In genomic region chr3:15194362-15194761, GRCm38 (mm10) we compare ENCODE assay signal across 8 mouse cellular contexts.
A peak's percentile ranks its signal among the peaks of the same experiment; 100 is the strongest.
DNase-seq lines count a peak whose midpoint lies in the region; ATAC-seq lines count a peak whose summit lies in the region.

No protein-coding gene starts in this region.

- intact Hi-C loops in left cerebral cortex, postnatal 10 days (cut with DNase I): loop anchor here (2.0 to 5.0 kb wide), 2 partner anchors 307 to 324 kb away; partner anchors contain the start of gene Car2

- H3K27me3 ChIP-seq in intestine, embryonic 15.5 days (replicated peaks): no peaks in the 10 kb centered on the region
- no peaks in the 10 kb centered on the region for H3K27me3 ChIP-seq in midbrain, embryonic 10.5 days (ENCODE audit: low read depth, poor library complexity, severe bottlenecking)

- no peaks in the 10 kb centered on the region for H3K36me3 ChIP-seq in intestine, embryonic 15.5 days
- no peaks in the 10 kb centered on the region for H3K36me3 ChIP-seq in midbrain, embryonic 10.5 days

- WGBS in intestine, embryonic 15.5 days: 5% methylated on average over 7 of the region's 7 CpGs
- WGBS in midbrain, embryonic 10.5 days: 13% methylated on average over 7 of the region's 7 CpGs

- H3K27ac ChIP-seq in intestine, embryonic 15.5 days: no peak overlapping the region
- no peak overlapping the region for H3K27ac ChIP-seq in midbrain, embryonic 10.5 days (replicated peaks)

- H3K4me2 ChIP-seq in intestine, embryonic 15.5 days (replicated peaks): no peak overlapping the region

- no peaks in the 10 kb centered on the region for H3K9me3 ChIP-seq in intestine, embryonic 15.5 days
- no peaks in the 10 kb centered on the region for H3K9me3 ChIP-seq in midbrain, embryonic 10.5 days (replicated peaks)

- peak; percentile 43 for DNase-seq in T-cell, adult 2 months (ENCODE audit: low spot score)
- peak; percentile 75 for DNase-seq in cerebellum, adult 9-10 months
- peak; percentile 24 to 68 for DNase-seq in frontal cortex, postnatal 10 days (ENCODE audit: low spot score in 2 of 2)
- DNase-seq in left cerebral cortex, postnatal 10 days (ENCODE audit: extremely low spot score in 1 of 2, low spot score in 2 of 2): peak; percentile 76 to 77
- DNase-seq in midbrain, embryonic 10.5 days (ENCODE audit: low spot score): peak; percentile 74
- DNase-seq in right cerebral cortex, postnatal 36 days (ENCODE audit: low spot score in 2 of 2): peak; percentile 61 to 68

- H3K9ac ChIP-seq in intestine, embryonic 15.5 days: no peak overlapping the region

- peak; percentile 78 for ATAC-seq in intestine, embryonic 15.5 days
- no peak for ATAC-seq in erythroid progenitor cell, adult 5-6 weeks (replicated peaks; ENCODE audit: low FRiP score, poor library complexity, severe bottlenecking)

- no peak overlapping the region for H3K4me3 ChIP-seq in intestine, embryonic 15.5 days (replicated peaks)
- no peak overlapping the region for H3K4me3 ChIP-seq in midbrain, embryonic 10.5 days

- no peaks in the 10 kb centered on the region for H3K4me1 ChIP-seq in intestine, embryonic 15.5 days (replicated peaks)
- H3K4me1 ChIP-seq in midbrain, embryonic 10.5 days: peaks cover 12% of the 10 kb centered on the region
